Mouse (Mus musculus) kidney, adult 9 months (tissue): ENCODE measurements around the gene Sec16a.
"Not testable (repeated sequence)": the region's sequence is repeated elsewhere in the genome, so short reads cannot be mapped to it uniquely, and the experiment has no call there.

Source experiments
- DNase-seq: peaks from one replicate; pipeline ENCODE4 v3.0.0; 2022

Sec16a gene

DNA sequence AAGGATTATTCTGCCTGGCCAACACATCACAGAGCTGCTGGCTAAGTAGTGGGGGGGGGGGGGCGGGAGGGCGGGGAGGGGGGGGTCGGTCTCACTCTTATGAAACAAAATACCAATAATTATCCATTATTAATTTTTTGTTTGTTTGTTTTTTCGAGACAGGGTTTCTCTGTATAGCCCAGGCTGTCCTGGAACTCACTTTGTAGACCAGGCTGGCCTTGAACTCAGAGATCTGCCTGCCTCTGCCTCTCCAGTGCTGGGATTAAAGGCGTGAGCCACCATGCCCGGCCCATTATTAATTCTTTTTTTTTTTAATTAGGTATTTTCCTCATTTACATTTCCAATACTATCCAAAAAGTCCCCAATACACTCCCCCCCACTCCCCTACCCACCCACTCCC lies 64.1 kb downstream of the Sec16a start:
- not testable (repeated sequence) for DNase-seq

DNA sequence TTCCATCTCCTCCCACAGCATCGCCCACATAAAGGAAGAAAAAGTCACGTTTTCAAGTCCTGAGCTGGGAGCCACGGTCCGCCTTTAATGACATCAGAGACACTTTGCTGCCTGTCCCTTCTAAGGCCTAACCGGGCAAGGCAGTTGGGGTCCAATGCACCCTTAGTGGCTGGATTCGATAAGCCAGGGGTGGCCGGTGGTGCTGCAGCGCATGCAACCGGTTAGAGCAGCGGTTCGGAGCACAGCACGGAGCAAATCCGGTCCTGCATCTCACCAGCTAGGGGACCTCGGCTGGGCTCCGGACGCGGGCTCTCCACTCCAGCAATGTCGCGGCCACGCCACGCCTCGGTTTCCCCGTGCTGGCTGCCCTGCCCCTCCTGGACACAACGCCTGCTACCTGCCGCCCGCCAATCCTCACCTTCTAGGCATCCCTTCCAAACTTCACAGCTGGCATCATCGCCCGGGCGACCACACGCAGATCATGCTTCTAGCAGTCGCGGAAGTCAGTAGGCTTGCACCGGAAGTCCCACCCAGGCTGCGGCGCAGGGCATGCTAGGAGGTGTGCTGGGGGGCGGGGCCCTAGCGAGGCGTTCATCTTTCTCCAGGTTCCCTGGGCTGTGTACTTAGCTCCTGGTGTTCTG lies 64.8 kb downstream of the Sec16a start, which contains the start of gene Snapc4:
Gene Snapc4, minus strand, starts transcription at position 523 of the 641 bp plus-strand sequence.
- peak; percentile 92 for DNase-seq

DNA sequence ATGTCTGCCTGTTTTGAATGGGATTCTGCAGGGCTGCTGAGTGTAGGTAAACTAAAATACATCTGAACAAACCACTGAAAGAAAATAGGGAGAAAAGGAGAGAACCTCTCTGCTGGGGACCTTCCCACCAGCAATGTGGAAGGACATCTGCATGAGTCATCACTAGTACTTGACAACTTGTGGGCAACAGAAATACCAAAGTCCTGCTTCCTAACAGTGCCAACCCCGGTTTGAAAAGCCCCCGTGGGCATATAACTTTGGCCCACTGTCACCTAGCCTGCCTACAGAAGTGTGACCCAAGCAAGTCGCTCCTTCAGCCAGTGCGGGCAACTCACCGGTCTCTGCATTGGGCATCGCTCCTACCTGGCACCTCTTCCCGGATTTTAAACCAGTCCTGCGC lies 72.6 kb downstream of the Sec16a start:
- no peak for DNase-seq

DNA sequence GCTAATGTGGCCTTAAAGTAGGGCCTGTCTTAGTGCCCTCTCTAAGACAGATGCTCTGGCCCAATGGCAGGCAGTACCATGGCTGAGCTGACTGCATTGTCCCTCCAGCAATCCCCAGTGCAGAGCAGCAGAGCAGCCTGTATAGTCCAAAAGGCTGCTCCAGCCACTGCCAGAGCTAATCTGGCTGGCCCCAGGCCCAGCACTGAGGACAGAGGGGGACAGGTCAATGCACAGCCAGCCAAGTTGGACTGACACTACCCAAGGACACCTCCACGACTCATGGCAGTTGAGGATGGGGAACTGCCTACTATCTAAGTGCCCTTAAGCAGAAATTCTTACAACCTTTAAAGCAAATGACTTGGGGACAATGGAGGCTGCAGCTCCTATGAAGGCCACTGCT lies 76.4 kb downstream of the Sec16a start:
- DNase-seq = no peak

DNA sequence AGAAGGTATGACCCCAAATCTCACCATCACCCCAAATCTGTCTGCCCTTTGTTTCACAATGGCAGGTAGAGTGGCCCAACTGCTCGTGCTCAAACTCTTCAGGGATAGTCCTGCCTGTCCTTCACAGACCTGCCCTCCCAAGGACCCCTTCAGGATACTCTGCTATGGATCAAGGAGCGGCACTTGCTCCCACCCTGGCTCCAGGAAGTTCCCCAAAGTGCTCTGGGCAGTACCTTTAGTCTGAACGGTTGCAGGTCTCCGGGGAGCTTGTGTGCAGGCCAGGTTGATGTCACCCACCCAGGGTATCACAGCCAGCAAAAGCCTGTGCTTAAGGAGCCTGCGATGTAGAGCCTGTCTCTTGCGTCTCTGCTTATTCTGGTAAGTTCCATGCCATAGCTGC lies 77.1 kb downstream of the Sec16a start:
- DNase-seq = no peak

DNA sequence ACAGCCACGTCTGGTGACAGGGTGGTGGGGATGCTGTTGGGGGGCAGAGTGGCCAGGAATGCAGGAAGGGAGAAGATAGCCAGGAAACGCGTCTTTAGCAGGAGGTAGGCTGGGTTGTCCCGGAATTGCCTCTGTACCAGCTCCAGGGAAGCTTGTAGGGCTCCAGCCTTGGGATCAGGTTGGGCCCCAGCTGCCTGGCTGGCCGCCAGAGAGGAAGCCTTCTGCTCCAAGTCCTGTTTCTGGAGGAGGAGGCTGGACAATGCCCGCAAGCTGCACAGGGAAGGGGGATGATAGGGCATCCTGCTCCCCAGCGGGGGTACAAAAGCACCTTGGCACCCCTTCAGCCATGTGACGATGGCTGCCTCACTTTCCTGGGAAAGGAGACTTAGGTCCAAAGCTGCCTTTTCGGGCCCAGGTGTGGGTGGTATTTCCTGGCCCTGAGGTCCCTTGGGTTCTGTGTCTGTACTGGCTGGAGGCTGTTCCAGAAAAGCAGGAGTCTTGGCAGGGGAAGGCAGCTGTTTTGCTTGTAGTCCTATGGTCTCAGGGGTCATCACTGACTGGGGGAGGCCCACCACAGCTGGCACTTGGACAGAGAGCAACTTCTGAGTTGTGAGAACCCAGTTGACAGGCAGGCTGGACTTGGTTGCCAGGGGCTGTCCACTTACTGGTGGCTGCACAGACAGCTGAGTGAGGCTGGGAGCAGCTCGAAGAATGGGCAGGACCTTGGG lies 80.1 kb downstream of the Sec16a start:
- DNase-seq = peak; percentile 52

DNA sequence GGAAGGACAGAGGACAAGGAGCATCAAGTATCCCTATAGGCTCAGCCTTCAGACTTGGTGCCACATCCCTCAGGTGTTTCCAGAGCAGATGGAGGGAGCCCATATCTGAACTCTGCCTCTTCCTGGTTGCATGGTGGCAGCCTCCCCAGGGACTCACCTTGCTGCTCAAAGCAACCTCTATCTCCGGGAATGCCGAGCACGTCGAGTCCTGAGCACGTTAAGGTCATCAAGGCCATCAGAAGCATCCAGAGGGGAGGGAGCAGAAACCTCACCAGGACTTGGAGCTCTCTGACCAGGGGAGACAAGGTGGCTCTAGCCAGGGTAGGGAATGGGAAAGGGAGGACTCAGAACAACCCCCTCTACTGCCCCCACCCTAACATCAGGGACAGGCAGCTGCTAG lies 81.5 kb downstream of the Sec16a start:
- no peak for DNase-seq

DNA sequence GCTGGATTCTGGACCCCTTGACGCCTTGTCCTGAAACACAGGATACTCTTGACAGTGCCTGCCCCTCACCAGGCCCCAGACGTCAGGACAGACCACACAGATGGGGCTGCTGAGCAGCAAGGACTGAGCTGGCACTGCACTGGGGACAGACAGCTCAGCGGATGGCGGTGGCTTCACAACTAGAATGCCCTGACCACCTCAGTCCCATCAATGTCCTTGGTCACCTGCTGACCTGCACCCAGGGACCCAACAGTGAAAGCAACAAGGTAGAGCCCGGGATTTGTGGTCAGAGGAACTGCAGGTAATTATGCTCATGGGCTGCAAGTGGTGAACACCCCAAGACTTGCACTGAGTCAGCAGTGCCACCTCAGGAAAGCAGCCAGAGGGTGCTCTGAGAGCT lies 82.0 kb downstream of the Sec16a start:
- no peak for DNase-seq

DNA sequence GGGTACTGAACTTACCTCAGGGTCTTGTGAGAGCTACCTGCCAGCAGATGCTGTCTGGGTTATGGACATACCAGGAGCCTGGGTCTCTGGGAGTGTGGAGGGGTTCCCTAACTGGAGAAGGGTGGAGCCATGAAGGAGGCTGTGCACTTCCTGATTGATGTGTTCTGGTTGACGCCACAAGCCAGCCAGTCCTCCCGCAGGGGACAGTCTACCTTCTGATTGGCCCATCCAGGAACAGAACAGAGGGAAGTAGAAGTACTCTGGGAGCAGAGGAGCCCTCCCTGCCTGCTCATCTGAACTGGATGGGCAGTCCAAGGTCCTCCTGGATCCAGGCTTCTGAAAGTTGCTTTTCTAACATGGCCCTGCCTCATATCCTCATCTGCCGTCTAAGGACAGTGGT lies 84.2 kb downstream of the Sec16a start, which contains the start of gene Card9:
Gene Card9, minus strand, starts transcription at position 147 of the 400 bp plus-strand sequence.
- DNase-seq = no peak

DNA sequence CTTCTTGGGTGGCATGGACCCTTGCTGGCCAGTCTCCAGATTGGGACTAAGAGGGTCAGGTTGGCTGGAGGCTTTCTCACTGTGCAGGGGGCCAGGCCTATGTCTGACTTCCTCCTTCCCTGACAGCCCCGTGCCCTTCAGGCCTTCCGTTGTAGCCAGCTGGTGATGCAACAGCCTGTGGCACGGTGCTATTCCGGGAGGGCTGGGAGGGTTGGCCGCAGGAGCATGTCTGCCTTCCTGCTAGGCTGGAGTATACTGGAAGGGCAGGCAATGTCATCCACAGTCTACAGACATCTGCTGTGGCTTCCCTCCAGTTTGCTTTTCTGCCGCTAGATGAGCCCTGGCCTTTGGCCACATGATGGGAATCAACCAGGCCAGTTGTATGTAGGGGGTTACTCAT lies 85.0 kb downstream of the Sec16a start:
- no peak for DNase-seq
